Mouse (Mus musculus): ENCODE data around the gene Klhl8.
"Not testable (repeated sequence)": the region's sequence is repeated elsewhere in the genome, so short reads cannot be mapped to it uniquely, and the experiment has no call there.

Klhl8 gene

DNA sequence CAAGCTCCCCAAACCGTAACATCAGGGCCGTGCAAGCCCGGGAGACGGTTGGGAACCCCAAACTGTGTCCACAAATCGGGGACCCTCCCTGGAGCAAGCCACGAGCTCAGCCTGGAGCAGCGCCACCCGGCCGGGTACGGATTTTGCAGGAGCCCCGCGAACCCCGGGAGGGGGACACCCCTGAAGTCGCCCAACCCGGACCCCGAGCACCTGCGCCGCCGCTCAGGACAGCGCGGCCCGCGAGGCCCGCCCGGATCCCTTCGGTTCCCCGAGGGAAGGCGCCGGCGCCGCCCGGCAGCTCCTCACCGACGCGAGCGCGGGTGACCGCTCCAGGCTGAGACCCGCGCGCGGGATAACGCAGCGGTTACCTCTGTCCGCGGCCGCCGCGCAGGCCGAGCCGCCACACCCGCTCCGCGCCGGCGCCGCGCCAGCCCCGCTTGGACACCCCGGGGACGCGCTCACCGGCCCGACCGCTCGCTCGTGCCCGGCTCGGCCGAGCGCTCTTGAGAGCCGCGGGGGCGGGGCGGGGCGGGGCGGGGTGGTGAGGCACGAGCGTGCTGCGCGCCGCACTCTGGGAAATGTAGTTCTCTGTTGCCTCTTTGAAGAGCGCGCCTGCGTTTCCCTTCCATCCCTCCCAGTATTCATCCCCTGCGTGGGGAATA is at the start of gene Klhl8:
Gene Klhl8 (minus strand): TSS at position 512 of the 662 bp plus-strand sequence.
- peak; percentile 67 for DNase-seq (ENCODE audit: low read depth, low spot score)

DNA sequence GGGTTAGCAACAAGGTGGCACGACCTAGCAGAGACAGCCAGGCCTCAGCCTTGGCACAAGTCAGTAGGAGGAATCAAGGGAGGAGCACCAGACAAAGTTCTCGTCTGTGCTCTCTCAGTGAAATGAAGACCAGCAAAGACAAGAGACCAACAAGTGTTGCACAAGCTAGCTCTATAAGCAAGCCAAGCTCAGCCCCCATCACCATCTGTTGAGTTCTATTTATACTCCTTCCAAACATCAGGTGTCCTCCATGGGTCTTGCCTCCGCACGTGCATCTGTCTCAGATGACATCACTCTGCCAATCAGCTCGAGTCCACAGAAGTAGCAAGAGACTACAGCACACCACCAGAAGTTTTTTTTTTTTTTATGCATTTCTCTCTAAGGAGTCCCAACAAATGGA is 43.6 kb upstream of the Klhl8 start:
- no peak for DNase-seq (ENCODE audit: low read depth, low spot score)

GRCm38 (mm10) chr5:103953135-103954083 is 42.4 kb upstream of the Klhl8 start:
- DNase-seq (ENCODE audit: low read depth, low spot score): peak; percentile 13

- not testable (repeated sequence) for DNase-seq (ENCODE audit: low read depth, low spot score)
Observed at GRCm38 (mm10) chr5:103950138-103950537, 39.1 kb upstream of the Klhl8 start.

DNA sequence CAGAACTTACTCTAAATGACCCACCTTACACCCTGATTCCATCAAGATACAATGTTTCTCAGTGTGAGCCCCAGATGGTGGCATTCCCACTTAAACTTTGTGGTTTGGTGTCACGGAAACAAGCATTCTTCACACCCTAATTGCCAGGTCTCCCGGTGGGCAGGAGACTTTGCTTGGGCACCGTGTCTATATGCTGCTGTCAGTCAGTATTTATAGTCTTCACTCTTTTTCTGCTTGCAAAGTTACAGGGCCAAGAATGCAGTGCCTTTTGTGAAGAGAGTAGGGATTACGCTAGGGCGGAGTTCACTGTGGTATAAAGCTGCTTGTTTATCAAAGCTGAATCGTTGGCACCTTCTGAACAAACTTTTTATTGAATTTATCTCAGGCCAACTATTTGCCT is 32.1 kb upstream of the Klhl8 start:
- no peak for DNase-seq (ENCODE audit: low read depth, low spot score)

- no peak for DNase-seq (ENCODE audit: low read depth, low spot score)
Observed at GRCm38 (mm10) chr5:103939856-103940255, 28.8 kb upstream of the Klhl8 start.

DNA sequence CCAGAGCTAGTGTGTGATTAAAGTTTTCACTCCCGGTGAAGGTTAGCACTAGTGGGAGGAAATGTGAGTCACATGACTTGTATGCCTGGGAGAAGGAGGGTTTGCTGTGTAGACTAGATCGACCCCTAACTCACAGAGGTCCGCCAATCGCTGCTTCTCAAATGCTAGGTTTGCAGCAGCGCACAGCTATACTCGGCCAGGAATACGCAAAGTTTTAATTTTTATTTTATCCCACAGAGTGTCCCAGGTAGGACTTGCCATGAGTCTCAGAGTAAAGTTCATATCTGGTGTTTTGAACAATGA is 28.2 kb upstream of the Klhl8 start:
- DNase-seq (ENCODE audit: low read depth, low spot score): no peak

DNA sequence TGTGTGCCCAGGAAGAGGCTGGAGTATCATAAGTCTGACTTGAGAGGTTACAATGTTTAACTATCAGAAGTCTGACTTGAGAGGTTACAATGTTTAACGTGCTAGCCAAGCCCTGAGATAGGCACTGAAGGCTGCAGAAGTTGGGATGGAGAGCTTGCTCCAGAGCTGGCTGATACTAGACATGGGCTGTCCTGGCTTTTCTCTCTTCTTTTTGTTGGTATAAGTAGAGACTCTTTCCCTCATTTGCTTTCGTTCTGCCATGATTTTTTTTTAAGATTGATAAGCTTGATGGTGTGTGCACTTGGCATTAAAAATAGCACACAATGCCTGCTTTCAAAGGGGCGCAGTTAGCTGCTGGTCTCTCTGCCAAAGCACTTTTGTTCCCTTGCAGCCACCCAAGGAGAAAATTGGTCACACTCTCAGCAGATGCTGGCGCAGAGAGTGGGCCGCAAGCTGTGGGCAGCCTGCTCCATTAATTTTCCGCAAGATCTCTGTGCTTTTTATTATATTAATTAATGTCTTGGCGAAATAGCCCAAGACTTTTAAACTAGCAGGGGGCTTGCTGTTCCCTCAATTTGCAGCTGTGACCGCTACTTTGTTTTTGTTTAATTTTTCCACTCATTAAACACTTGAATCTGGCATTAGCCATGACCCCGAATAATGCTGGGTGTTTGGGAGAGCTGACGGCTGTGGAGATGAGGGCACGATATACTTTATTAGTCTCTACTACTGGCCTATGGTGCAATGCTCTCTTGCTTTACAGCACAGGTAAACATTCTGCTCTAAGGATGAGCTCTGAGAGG is 27.7 kb upstream of the Klhl8 start:
- no peak for DNase-seq (ENCODE audit: low read depth, low spot score)

GRCm38 (mm10) chr5:103936906-103937589 is 26.0 kb upstream of the Klhl8 start:
- peak; percentile 22 for DNase-seq (ENCODE audit: low read depth, low spot score)

DNA sequence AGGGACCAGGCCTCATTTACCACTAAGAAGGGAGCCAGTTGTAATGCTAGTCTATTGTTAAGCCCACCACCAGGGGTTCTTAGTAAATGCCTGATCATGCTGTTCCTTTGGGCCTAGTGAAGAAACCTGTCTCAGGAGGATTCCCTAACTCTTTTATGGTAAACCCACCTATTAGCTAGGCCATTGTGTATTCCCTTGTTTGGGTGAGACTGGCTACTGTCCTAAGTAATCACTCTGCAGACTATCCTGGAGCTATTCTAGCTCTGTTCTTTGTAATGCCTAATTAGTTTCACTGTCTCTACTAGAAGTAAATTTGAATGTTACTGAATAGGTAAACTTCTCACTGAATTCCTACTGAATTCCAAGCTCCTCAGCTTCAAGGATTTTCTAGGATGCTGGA is 20.9 kb upstream of the Klhl8 start:
- not testable (repeated sequence) for DNase-seq (ENCODE audit: low read depth, low spot score)

GRCm38 (mm10) chr5:103930511-103930910 is 19.5 kb upstream of the Klhl8 start:
- no peak for DNase-seq (ENCODE audit: low read depth, low spot score)

- DNase-seq (ENCODE audit: low read depth, low spot score): no peak
Observed at GRCm38 (mm10) chr5:103928196-103928550, 17.1 kb upstream of the Klhl8 start.

GRCm38 (mm10) chr5:103927429-103928195 is 16.6 kb upstream of the Klhl8 start:
- peak; percentile 90 for DNase-seq (ENCODE audit: low read depth, low spot score)

DNA sequence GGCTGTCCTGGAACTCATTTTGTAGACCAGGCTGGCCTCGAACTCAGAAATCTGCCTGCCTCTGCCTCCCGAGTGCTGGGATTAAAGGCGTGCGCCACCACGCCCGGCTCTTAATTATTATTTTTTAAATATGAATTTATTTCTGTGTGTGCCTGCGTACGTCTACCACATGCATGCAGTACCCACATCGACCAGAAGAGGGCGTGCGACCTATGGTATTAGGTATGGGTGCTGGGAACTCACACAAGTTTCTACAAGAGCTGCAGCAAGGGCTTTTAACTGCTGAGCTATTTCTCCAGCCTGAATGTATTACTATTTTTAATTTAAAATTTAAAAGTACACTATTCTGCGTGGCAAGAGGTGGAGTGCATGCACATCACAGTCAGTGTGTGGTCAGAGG is 15.3 kb upstream of the Klhl8 start:
- no peak for DNase-seq (ENCODE audit: low read depth, low spot score)

DNA sequence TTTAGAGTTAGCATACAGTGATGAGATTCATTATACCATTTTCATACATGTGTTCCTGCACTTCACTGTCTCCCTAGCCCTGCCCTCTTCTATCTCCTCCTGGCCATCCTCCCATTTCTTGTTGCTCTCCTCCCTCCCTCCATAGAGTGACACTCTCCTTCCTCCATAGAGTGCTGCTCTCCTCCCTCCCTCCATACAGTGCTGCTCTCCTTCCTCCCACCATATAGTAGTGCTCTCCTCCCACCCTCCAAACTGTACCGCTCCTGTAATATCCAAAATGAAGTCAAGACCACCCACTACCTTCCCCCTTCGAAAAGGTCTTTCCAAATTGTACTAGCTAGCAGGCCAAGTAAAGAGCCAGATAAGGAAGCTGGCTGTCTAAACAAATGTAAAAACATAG is 12.7 kb upstream of the Klhl8 start:
- DNase-seq (ENCODE audit: low read depth, low spot score): no peak

DNA sequence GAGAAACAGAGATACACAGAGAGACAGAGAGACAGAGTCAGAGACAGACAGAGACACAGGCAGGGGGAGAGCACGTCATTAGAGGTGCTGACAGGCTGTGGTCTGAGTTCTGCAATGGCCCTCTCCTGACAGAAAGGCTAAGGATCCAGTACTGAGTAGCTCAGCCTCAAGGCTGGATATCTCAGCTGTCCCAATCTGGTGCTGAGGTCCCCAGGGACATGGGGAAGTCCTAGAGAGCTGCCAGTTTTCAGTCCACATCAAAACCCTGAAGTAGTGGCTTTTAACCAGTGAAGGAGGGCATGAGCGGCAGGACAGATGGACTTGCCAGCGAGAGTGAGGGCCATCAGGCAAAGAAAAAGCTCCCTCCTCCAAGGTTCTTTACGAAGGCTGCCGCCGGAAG is 12.0 kb upstream of the Klhl8 start:
- DNase-seq (ENCODE audit: low read depth, low spot score): no peak

- DNase-seq (ENCODE audit: low read depth, low spot score): no peak
Observed at GRCm38 (mm10) chr5:103922436-103922835, 11.4 kb upstream of the Klhl8 start.

GRCm38 (mm10) chr5:103919497-103919896 is 8.4 kb upstream of the Klhl8 start:
- DNase-seq (ENCODE audit: low read depth, low spot score): no peak

DNA sequence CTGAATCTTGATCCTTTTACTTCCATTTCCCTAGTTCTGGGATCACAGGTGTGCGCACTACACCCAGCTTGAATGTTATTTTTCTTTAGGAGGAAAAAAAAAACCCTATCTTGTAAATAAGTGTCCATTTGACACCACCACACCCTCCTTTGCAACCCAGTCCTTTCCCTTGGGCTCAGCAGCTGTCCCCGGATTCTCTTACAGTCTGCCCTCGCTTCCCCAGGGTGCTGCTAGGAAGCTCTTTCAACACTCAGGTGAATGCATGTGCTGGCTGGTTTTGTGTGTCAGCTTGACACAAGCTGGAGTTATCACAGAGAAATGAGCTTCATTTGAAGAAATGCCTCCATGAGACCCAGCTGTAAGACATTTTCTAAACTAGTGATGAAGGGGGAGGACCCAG is 7.2 kb upstream of the Klhl8 start:
- DNase-seq (ENCODE audit: low read depth, low spot score): peak; percentile 40

- no peak for DNase-seq (ENCODE audit: low read depth, low spot score)
Observed at GRCm38 (mm10) chr5:103917357-103917895, 6.4 kb upstream of the Klhl8 start.
